Mouse (Mus musculus): Measurements from ENCODE around the gene Neto2.

- TF ChIP-seq MAFK (IDR thresholded peaks at IDR 0.05; ENCODE audit: insufficient replicate concordance, low read length) (no peak), POLR2AphosphoS2 (IDR thresholded peaks at IDR 0.05; ENCODE audit: low read depth, low read length) (no peak), JUN (IDR thresholded peaks at IDR 0.05; ENCODE audit: insufficient read depth, low read depth, low read length) (no peak), EP300 (IDR thresholded peaks at IDR 0.05; ENCODE audit: low read length) (no peak), CHD2 (IDR thresholded peaks at IDR 0.05; ENCODE audit: low read length) (no peak)
Measured at GRCm38 (mm10) chr8:85730545-85730944, 29.8 kb upstream of the Neto2 start.

All from CH12.LX (cell line).